Mouse (Mus musculus): ENCODE measurements around the gene Odc1. TPM values are rescaled to one million over a fixed set of nuclear protein-coding genes. Genes with fewer than 3 reads are reported as not detected.

Gene Odc1
- total RNA-seq, 4 experiments from 2014 or later, result 298 to 415 (median 329) TPM

- no peak for DNase-seq
Observed at GRCm38 (mm10) chr12:17588906-17589612, 44.5 kb downstream of the Odc1 start.

DNA sequence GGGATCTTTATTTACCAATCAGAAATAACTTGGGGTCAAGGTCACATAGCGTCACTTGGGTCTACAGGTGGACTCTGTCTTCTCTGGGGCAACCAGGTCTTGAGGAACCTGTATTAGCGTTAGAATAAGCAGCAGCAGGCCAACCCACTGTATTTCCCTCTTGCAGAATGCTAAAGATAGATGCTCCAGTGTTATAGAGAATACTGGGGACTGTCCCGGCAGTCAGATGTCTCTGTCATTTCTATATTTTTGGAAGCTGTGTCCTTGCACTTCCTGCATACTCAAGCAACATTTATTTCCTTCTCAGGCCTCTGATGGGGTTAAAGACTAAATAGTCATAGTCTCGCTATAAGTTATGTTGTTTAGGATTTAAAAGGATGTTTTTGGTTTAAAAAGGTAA lies 46.7 kb downstream of the Odc1 start:
- no peak for DNase-seq

DNA sequence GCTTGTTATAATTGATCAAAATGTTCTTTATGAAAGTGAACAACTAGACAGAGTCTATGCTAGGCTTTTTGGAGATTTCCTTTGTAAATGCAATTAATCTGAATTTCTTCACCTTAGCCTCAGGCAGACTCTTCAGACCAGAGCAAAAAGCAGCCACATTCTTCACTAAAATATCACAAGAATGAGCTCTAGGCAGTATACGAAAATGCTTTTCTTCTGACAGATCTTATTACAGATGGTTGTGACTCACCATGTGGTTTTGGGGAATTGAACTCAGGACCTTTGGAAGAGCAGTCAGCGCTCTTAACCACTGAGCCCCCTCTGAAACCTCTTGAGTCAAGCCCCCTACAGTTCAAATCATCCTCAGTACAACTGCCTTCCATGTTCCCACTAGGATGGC lies 49.4 kb downstream of the Odc1 start:
- no peak for DNase-seq

DNA sequence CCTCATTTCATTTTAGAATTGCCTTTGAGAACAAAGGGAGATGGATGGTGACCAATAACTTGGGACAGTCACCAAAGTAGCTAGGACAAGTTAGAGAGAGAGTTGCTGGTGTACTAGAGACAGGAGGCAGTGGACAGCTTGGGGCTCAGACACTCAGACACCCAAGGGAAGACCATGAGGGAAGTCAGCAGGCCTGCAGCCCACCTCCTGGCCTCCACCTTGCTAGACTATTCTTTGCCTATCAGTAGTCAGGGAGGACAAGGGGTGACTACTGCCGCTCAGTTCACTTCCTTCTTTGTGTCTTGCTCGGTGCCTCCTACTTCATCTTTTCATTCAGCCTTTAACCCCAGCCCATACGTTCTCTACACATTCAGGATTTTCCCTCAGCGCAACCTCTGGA lies 50.1 kb downstream of the Odc1 start:
- DNase-seq, result no peak

DNA sequence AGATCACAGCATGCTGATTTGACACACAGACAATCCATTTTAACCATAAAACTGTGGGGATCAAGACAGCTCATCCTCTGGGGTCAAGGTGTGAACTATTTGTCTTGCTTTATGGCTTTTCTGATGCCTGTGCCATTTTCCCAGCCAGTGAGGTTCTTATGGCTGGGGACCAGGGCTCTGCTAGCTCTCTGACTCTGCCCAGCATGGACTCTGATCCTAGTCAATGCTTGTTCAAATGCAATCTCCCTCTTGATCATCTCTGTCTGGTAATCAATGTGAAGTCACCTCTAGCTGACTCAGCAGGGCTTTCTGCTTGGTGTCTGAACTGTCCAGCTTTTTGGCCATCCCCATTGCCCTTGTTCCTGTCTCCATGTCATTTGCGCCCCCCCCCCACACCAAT lies 50.6 kb downstream of the Odc1 start:
- DNase-seq, result no peak

Other genes starting within 250 kb of the Odc1 start
- 1 to 10 TPM; 1.2 to 4.0 (median 2.2) TPM for gene Atp6v1c2, start 215.4 kb upstream of the Odc1 start, total RNA-seq (2022)
- gene Nol10, start 196.3 kb upstream of the Odc1 start, total RNA-seq (2022), result 10 to 100 TPM; 15.1 to 22.2 (median 19.4) TPM
- gene Hpcal1, start 146.1 kb downstream of the Odc1 start, total RNA-seq (2022), result 10 to 100 TPM; 18.8 to 34.0 (median 25.4) TPM

Data from adrenal gland, adult 8-10 months (tissue).